Comparison of ENCODE assay signal across 16 mouse cellular contexts in genomic region chr12:90624856-90625255, GRCm38 (mm10).
A peak's percentile ranks its signal among the peaks of the same experiment; 100 is the strongest.
DNase-seq lines count a peak whose midpoint lies in the region; ATAC-seq and TF ChIP-seq lines count a peak whose summit lies in the region.
"Had no signal": no experiment of that assay in that cellular context is flagged by ENCODE, and none has a peak within 500 bp of the region (broad histone marks: within the 10 kb centered on the region; RNA-seq: fewer than 3 reads in every experiment).

No protein-coding gene starts in this region.

- no peaks in the 10 kb centered on the region for H3K9me3 ChIP-seq in hindbrain, postnatal 0 days (ENCODE audit: low read length)
- H3K9me3 ChIP-seq in hindbrain, embryonic 10.5 days = no peaks in the 10 kb centered on the region
- H3K9me3 ChIP-seq: limb, embryonic 10.5 days; liver, embryonic 13.5 days; midbrain, embryonic 15.5 days; neural tube, embryonic 12.5 days had no signal

- H3K9ac ChIP-seq in hindbrain, postnatal 0 days (replicated peaks; ENCODE audit: low read length) = no peak overlapping the region
- H3K9ac ChIP-seq: liver, embryonic 13.5 days; midbrain, embryonic 15.5 days; neural tube, embryonic 12.5 days had no signal

- ATAC-seq in hindbrain, postnatal 0 days = no peak
- ATAC-seq: CD4-positive, CD25-positive, alpha-beta regulatory T cell, adult 4 months; midbrain, embryonic 15.5 days had no signal

- H3K27me3 ChIP-seq in hindbrain, postnatal 0 days (ENCODE audit: insufficient read depth, low read length) = no peaks in the 10 kb centered on the region
- H3K27me3 ChIP-seq in hindbrain, embryonic 10.5 days (ENCODE audit: insufficient read depth, poor library complexity, severe bottlenecking) = no peaks in the 10 kb centered on the region
- H3K27me3 ChIP-seq: liver, embryonic 13.5 days; midbrain, embryonic 15.5 days; neural tube, embryonic 12.5 days had no signal

- DNase-seq in hindbrain, postnatal 0 days (ENCODE audit: low spot score) = peak; percentile 17
- DNase-seq in hindbrain, embryonic 10.5 days (ENCODE audit: low spot score) = no peak
- peak; percentile 10 for DNase-seq in right cerebral cortex, adult 18-20 months
- no peak for DNase-seq in right cerebral cortex, postnatal 25 days
- peak; percentile 35 to 62 for DNase-seq in cerebellum, postnatal 25 days
- peak; percentile 8 for DNase-seq in telencephalon, adult 2 months (ENCODE audit: low read depth, low spot score)
- no peak for DNase-seq in c-Kit-positive CD71-positive TER-119-positive erythroid progenitor cells, embryonic 14.5 days (ENCODE audit: low spot score)
- DNase-seq: heart, adult 2 months; liver, embryonic 13.5 days; thymus, postnatal 14 days had no signal

- no peaks in the 10 kb centered on the region for H3K4me1 ChIP-seq in hindbrain, postnatal 0 days (ENCODE audit: insufficient read depth, low read length)
- no peaks in the 10 kb centered on the region for H3K4me1 ChIP-seq in hindbrain, embryonic 10.5 days (replicated peaks)
- H3K4me1 ChIP-seq: limb, embryonic 10.5 days; liver, embryonic 13.5 days; midbrain, embryonic 15.5 days; neural tube, embryonic 12.5 days had no signal

- no peak overlapping the region for H3K4me3 ChIP-seq in hindbrain, postnatal 0 days (ENCODE audit: low read length)
- H3K4me3 ChIP-seq in hindbrain, embryonic 10.5 days = no peak overlapping the region
- H3K4me3 ChIP-seq: erythroblast, embryonic 14.5 days; heart, adult 2 months; limb, embryonic 10.5 days; liver, embryonic 13.5 days; midbrain, embryonic 15.5 days; neural tube, embryonic 12.5 days had no signal

- H3K4me2 ChIP-seq in hindbrain, postnatal 0 days (ENCODE audit: low read depth, low read length) = no peak overlapping the region
- H3K4me2 ChIP-seq: liver, embryonic 13.5 days; midbrain, embryonic 15.5 days; neural tube, embryonic 12.5 days had no signal

- H3K36me3 ChIP-seq in hindbrain, postnatal 0 days (ENCODE audit: insufficient read depth, low read length) = no peaks in the 10 kb centered on the region
- H3K36me3 ChIP-seq in hindbrain, embryonic 10.5 days = no peaks in the 10 kb centered on the region
- H3K36me3 ChIP-seq: limb, embryonic 10.5 days; liver, embryonic 13.5 days; midbrain, embryonic 15.5 days; neural tube, embryonic 12.5 days had no signal

- TF ChIP-seq CTCF in hindbrain, postnatal 0 days (IDR thresholded peaks at IDR 0.05; ENCODE audit: low read depth) = no peak

- H3K27ac ChIP-seq in hindbrain, postnatal 0 days = no peak overlapping the region
- no peak overlapping the region for H3K27ac ChIP-seq in hindbrain, embryonic 10.5 days
- H3K27ac ChIP-seq: heart, adult 2 months; limb, embryonic 10.5 days; liver, embryonic 13.5 days; macrophage; midbrain, embryonic 15.5 days; neural tube, embryonic 12.5 days had no signal

Comparison
In these comparisons a context has a peak if more than half of its experiments do, and no peak if none do; other contexts are left out.
1. DNase-seq: peak in hindbrain, postnatal 0 days (single experiment), right cerebral cortex, adult 18-20 months (single experiment), cerebellum, postnatal 25 days (2 of 2) and telencephalon, adult 2 months (single experiment); none in hindbrain, embryonic 10.5 days (single experiment), right cerebral cortex, postnatal 25 days (single experiment) and c-Kit-positive CD71-positive TER-119-positive erythroid progenitor cells, embryonic 14.5 days (single experiment).